Mouse (Mus musculus): Measurements from ENCODE around the gene Wdr43. TPM values are rescaled to one million over a fixed set of nuclear protein-coding genes. Genes with fewer than 3 reads are reported as not detected.
A peak's percentile ranks its signal among the peaks of the same experiment; 100 is the strongest.

Gene Wdr43
- polyA plus RNA-seq, 1 experiment from 2014 or later, result 80.0 TPM

DNA sequence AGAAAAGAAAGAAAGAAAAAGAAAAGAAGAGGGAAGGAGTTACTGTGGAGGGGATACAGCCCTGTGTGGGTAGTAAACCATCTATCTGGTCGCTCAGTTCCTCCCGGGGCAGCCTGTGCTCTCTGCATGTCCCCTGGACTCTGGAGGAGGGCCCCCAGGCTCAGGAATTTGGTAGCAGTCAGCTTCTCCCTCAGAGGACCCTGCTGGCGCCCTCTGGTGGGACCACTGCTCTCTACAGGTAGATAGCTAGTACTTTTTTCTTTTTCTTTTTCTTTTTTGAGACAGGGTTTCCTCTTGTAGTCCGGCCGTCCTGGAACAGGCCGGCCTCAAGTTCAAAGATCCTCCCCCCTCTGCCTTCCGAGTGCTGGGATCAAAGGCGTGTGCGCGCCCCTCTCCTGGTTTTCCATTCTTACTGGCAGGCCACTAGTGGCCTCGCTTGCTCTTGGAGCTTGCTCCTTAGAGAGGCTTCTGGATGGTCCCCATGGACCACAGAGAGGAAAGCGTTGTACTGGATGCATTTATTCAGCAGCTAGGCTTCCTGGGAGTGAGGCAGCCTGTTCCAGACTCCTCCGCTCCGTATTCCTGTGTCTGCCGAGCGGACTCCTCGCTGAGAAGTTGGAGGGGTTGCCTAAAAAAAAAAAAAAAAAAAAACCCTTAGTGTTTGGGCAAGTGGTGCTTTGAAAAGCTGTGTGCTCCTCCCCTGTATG is 56.3 kb downstream of the Wdr43 start:
- H3K4me1 ChIP-seq (ENCODE audit: control insufficient read depth, insufficient read depth, low read length), result no peaks in the 10 kb centered on the region
- ATAC-seq (ENCODE audit: low read depth) (no peak), DNase-seq (ENCODE audit: low spot score) (no peak)
- 50% methylated on average over 17 of the region's 17 CpGs for WGBS
- H3K36me3 ChIP-seq (ENCODE audit: control insufficient read depth, insufficient read depth, low read length), result no peaks in the 10 kb centered on the region
- H3K27me3 ChIP-seq (replicated peaks; ENCODE audit: control insufficient read depth, insufficient read depth, low read length), result no peaks in the 10 kb centered on the region
- no peak overlapping the region for H3K27ac ChIP-seq (replicated peaks; ENCODE audit: low read depth, low read length)
- H3K9me3 ChIP-seq (ENCODE audit: control insufficient read depth, low read length), result no peaks in the 10 kb centered on the region
- no peak overlapping the region for H3K4me3 ChIP-seq (ENCODE audit: low read depth, low read length)
- H3K4me2 ChIP-seq (ENCODE audit: low read depth, low read length), result no peak overlapping the region
- no peak overlapping the region for H3K9ac ChIP-seq (ENCODE audit: low read depth, low read length)

DNA sequence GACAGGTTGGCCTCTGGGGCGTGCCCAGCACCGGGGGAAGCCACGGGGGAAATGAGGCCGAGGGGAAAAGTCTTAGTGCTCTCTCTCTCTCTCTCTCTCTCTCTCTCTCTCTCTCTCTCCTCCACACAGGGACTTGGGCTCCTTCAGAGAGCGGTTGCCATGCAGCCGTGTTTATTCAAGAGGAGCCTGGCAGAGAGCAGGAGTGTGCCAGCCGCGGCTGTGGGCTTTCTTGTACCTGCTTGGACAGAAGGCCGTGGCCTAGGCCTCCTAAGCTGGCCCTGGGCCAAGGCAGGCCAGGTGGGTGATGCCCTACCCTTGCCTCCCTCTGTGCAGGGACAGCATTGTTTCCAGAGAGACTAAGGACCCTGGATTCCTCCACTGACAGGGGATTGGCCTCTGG is 57.4 kb downstream of the Wdr43 start, which contains the start of gene Togaram2:
Gene Togaram2, plus strand, starts transcription at position 170 of the 400 bp plus-strand sequence.
- H3K36me3 ChIP-seq (ENCODE audit: control insufficient read depth, insufficient read depth, low read length), result no peaks in the 10 kb centered on the region
- H3K9me3 ChIP-seq (ENCODE audit: control insufficient read depth, low read length), result no peaks in the 10 kb centered on the region
- no peak within 1 kb of the TSS for H3K9ac ChIP-seq (ENCODE audit: low read depth, low read length)
- no peaks in the 10 kb centered on the region for H3K4me1 ChIP-seq (ENCODE audit: control insufficient read depth, insufficient read depth, low read length)
- H3K27ac ChIP-seq (replicated peaks; ENCODE audit: low read depth, low read length), result no peak within 1 kb of the TSS
- ATAC-seq (ENCODE audit: low read depth) (peak; percentile 27; the same call in 1 of the 2 replicates), DNase-seq (ENCODE audit: low spot score) (no peak)
- no peak within 1 kb of the TSS for H3K4me2 ChIP-seq (ENCODE audit: low read depth, low read length)
- H3K4me3 ChIP-seq (ENCODE audit: low read depth, low read length), result no peak within 1 kb of the TSS
- no peaks in the 10 kb centered on the region for H3K27me3 ChIP-seq (replicated peaks; ENCODE audit: control insufficient read depth, insufficient read depth, low read length)
- 59% methylated on average over 9 of the region's 9 CpGs for WGBS

DNA sequence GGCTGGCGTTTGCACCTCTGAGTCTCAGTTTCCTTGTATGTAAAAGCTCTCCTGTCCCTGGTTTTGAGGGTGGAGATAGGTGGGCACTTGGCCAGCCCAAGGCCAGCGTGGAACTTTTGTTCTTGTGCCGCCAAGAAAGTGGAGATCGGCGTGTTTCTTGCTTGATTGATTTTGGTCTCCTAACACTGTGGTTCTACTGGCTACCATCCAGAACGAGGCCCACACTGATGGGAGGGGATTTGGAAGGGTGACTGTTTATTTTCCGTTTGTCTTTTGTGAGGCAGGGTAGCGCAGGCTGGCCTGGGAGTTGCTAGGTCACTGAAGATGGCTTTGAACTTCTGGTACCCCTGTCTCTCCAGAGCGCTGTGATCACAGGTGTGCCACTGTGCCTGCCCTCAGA is 58.2 kb downstream of the Wdr43 start:
- ATAC-seq (ENCODE audit: low read depth), result no peak; the same call in 1 of the 2 replicates
- Histone ChIP-seq H3K27ac (replicated peaks; ENCODE audit: low read depth, low read length) (no peak overlapping the region), H3K9ac (ENCODE audit: low read depth, low read length) (no peak overlapping the region)

DNA sequence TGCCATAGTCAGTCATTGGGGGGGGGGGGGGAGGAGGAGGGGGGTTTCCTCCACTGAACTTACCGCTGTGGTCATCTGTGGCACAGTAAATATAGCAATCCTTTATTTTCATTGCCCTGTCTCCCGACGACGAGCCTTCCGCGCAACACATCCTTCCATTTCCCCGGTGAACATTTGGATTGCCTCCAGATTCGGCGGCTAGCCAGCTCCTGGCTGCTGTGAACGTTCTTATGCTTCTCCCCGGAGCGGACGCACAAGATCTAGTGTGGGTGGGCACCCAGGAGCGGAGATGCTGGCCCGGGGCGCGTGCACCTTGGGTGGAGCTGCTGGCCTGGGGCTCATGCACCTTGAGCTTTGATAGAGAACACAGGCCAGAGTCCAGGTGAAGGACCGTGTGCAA is 59.2 kb downstream of the Wdr43 start:
- Histone ChIP-seq H3K4me2 (ENCODE audit: low read depth, low read length) (no peak overlapping the region), H3K9ac (ENCODE audit: low read depth, low read length) (no peak overlapping the region), H3K4me3 (ENCODE audit: low read depth, low read length) (no peak overlapping the region), H3K27me3 (replicated peaks; ENCODE audit: control insufficient read depth, insufficient read depth, low read length) (no peaks in the 10 kb centered on the region), H3K9me3 (ENCODE audit: control insufficient read depth, low read length) (no peaks in the 10 kb centered on the region), H3K36me3 (ENCODE audit: control insufficient read depth, insufficient read depth, low read length) (no peaks in the 10 kb centered on the region), H3K4me1 (ENCODE audit: control insufficient read depth, insufficient read depth, low read length) (no peaks in the 10 kb centered on the region), H3K27ac (replicated peaks; ENCODE audit: low read depth, low read length) (no peak overlapping the region)
- DNase-seq (ENCODE audit: low spot score), result no peak
- ATAC-seq (ENCODE audit: low read depth), result no peak
- WGBS, result 83% methylated on average over 18 of the region's 18 CpGs

More for the DNA sequence above, 58.2 kb downstream of the Wdr43 start:
- no peaks in the 10 kb centered on the region for H3K36me3 ChIP-seq (ENCODE audit: control insufficient read depth, insufficient read depth, low read length)
- H3K27me3 ChIP-seq (replicated peaks; ENCODE audit: control insufficient read depth, insufficient read depth, low read length), result no peaks in the 10 kb centered on the region
- no peak overlapping the region for H3K4me3 ChIP-seq (ENCODE audit: low read depth, low read length)
- WGBS, result 60% methylated on average over 9 of the region's 9 CpGs
- H3K9me3 ChIP-seq (ENCODE audit: control insufficient read depth, low read length), result no peaks in the 10 kb centered on the region
- no peak overlapping the region for H3K4me2 ChIP-seq (ENCODE audit: low read depth, low read length)
- peak; percentile 44 for DNase-seq (ENCODE audit: low spot score)
- no peaks in the 10 kb centered on the region for H3K4me1 ChIP-seq (ENCODE audit: control insufficient read depth, insufficient read depth, low read length)

DNA sequence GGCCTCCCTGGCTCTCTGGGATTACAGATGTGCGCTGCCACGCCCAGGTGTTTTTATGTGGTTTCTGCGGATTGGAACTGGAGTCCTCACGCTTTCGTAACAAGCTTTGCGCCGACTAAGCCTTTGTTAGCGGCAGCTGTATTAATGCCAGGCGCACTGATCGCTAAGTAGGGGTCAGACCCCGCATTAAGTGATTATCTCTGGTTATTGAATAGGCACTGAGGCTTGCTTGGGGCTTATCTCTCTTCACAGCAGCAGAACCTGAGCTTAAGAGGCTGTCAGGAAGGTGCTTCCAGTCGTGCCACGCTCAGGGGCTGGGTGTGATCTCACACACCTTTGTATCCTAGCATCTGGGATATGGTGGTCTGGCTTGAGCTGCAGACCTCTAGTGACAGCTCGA is 66.0 kb downstream of the Wdr43 start:
- DNase-seq (ENCODE audit: low spot score), result peak; percentile 34
- H3K4me1 ChIP-seq (ENCODE audit: control insufficient read depth, insufficient read depth, low read length), result no peaks in the 10 kb centered on the region
- H3K4me3 ChIP-seq (ENCODE audit: low read depth, low read length), result no peak overlapping the region
- no peaks in the 10 kb centered on the region for H3K9me3 ChIP-seq (ENCODE audit: control insufficient read depth, low read length)
- ATAC-seq (ENCODE audit: low read depth), result no peak
- H3K27ac ChIP-seq (replicated peaks; ENCODE audit: low read depth, low read length), result no peak overlapping the region
- no peak overlapping the region for H3K4me2 ChIP-seq (ENCODE audit: low read depth, low read length)
- WGBS, result 77% methylated on average over 14 of the region's 14 CpGs
- no peak overlapping the region for H3K9ac ChIP-seq (ENCODE audit: low read depth, low read length)
- H3K36me3 ChIP-seq (ENCODE audit: control insufficient read depth, insufficient read depth, low read length), result no peaks in the 10 kb centered on the region
- H3K27me3 ChIP-seq (replicated peaks; ENCODE audit: control insufficient read depth, insufficient read depth, low read length), result no peaks in the 10 kb centered on the region

DNA sequence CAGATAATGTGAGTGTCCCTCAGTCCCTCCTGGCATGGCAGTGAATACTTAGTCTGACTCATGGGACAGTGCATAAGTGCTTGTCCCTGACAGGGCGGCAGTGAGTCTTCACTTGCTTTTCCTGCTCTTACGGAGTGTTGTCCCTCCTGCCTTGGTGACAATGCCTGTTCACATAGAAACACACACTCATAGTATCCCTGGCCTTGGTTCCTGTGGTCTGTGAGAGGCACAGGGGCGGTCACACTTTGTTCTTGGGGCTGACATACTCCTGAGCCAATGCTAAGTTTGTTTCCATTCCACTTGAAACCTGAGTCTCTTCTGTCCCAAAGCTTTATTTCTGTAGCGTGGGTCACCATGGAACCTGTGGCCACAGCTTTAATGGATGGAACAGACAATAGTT is 66.7 kb downstream of the Wdr43 start:
- 85% methylated on average over 4 of the region's 4 CpGs for WGBS
- DNase-seq (ENCODE audit: low spot score) (no peak), ATAC-seq (ENCODE audit: low read depth) (no peak)
- no peak overlapping the region for H3K4me3 ChIP-seq (ENCODE audit: low read depth, low read length)
- H3K36me3 ChIP-seq (ENCODE audit: control insufficient read depth, insufficient read depth, low read length), result no peaks in the 10 kb centered on the region
- H3K9ac ChIP-seq (ENCODE audit: low read depth, low read length), result no peak overlapping the region
- H3K27ac ChIP-seq (replicated peaks; ENCODE audit: low read depth, low read length), result no peak overlapping the region
- H3K4me2 ChIP-seq (ENCODE audit: low read depth, low read length), result no peak overlapping the region
- no peaks in the 10 kb centered on the region for H3K27me3 ChIP-seq (replicated peaks; ENCODE audit: control insufficient read depth, insufficient read depth, low read length)
- H3K4me1 ChIP-seq (ENCODE audit: control insufficient read depth, insufficient read depth, low read length), result no peaks in the 10 kb centered on the region
- no peaks in the 10 kb centered on the region for H3K9me3 ChIP-seq (ENCODE audit: control insufficient read depth, low read length)

DNA sequence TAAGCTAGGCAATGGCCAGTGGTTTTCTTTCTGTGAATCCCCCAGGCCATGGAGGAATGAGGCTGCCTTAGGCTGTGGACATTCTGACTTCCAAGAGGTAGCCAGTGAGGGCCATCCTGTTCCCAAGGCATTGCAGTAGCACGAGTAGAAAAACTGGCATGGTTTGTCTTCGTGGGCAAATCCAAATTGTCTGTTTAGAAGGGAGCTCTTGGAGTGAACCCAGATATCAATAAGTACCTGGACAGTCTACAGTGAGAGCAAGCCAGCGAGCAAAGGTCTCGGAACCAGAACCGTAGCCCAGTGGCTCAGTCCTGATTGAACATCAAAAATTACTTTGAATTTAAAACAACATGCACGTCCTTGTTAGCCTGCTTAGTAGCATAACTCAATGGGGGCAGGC is 67.6 kb downstream of the Wdr43 start:
- Histone ChIP-seq H3K9ac (ENCODE audit: low read depth, low read length) (no peak overlapping the region), H3K4me3 (ENCODE audit: low read depth, low read length) (no peak overlapping the region), H3K4me2 (ENCODE audit: low read depth, low read length) (no peak overlapping the region), H3K9me3 (ENCODE audit: control insufficient read depth, low read length) (no peaks in the 10 kb centered on the region), H3K27ac (replicated peaks; ENCODE audit: low read depth, low read length) (no peak overlapping the region), H3K36me3 (ENCODE audit: control insufficient read depth, insufficient read depth, low read length) (no peaks in the 10 kb centered on the region), H3K27me3 (replicated peaks; ENCODE audit: control insufficient read depth, insufficient read depth, low read length) (no peaks in the 10 kb centered on the region), H3K4me1 (ENCODE audit: control insufficient read depth, insufficient read depth, low read length) (no peaks in the 10 kb centered on the region)
- 85% methylated on average over 6 of the region's 6 CpGs for WGBS
- DNase-seq (ENCODE audit: low spot score) (no peak), ATAC-seq (ENCODE audit: low read depth) (no peak)

DNA sequence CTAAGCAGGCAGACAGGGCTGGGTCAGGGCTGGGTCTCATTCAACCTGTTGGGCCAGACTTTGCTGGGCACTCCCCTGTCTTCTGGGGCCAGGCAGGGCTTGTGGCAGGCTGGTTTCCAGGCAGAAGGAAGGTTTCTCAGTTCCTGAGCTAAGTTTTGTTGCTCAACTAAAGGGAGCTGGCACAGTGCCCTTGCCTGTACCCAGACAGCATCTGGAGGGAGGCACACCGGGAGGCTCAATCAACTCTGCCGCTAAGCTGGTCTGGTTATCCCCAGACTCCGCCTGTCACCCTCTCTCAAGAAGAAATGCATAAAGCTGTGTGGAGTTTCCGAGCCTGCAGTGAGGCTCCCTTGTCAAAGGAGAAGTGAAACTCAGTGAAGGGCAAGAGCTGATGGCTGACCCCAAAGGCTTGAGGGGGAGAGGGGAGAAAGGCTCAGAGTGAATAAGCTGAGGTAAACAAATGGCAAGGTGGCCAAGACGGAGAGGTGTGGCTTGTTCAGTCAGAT is 68.5 kb downstream of the Wdr43 start:
- no peaks in the 10 kb centered on the region for H3K9me3 ChIP-seq (ENCODE audit: control insufficient read depth, low read length)
- WGBS, result 39% methylated on average over 5 of the region's 5 CpGs
- H3K4me2 ChIP-seq (ENCODE audit: low read depth, low read length), result no peak overlapping the region
- DNase-seq (ENCODE audit: low spot score), result peak; percentile 85
- no peak overlapping the region for H3K4me3 ChIP-seq (ENCODE audit: low read depth, low read length)
- no peaks in the 10 kb centered on the region for H3K36me3 ChIP-seq (ENCODE audit: control insufficient read depth, insufficient read depth, low read length)
- H3K27me3 ChIP-seq (replicated peaks; ENCODE audit: control insufficient read depth, insufficient read depth, low read length), result no peaks in the 10 kb centered on the region
- no peak overlapping the region for H3K27ac ChIP-seq (replicated peaks; ENCODE audit: low read depth, low read length)
- ATAC-seq (ENCODE audit: low read depth), result peak; percentile 80
- H3K9ac ChIP-seq (ENCODE audit: low read depth, low read length), result no peak overlapping the region
- no peaks in the 10 kb centered on the region for H3K4me1 ChIP-seq (ENCODE audit: control insufficient read depth, insufficient read depth, low read length)

DNA sequence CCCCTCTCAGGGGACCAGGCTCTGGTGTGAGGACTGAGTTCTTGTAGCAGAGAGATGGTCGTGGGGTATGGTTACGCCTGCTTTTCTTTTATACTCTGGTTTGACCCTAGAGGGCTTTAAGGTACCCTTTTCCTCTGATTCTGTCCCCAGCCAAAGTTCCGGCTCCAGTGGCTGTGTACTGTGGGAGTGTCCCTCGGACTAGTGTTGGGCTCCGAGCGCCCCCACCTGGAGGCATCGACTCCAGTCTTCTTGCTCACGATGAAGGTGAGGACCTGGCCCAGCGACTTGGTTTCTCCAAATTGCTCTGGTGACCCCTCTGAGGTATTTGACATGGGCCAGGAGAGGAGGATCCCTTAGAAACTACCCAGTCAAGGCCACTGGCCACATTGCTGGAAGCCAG is 71.7 kb downstream of the Wdr43 start:
- H3K27ac ChIP-seq (replicated peaks; ENCODE audit: low read depth, low read length), result no peak overlapping the region
- H3K36me3 ChIP-seq (ENCODE audit: control insufficient read depth, insufficient read depth, low read length), result no peaks in the 10 kb centered on the region
- no peaks in the 10 kb centered on the region for H3K9me3 ChIP-seq (ENCODE audit: control insufficient read depth, low read length)
- 64% methylated on average over 9 of the region's 9 CpGs for WGBS
- no peak for ATAC-seq (ENCODE audit: low read depth)
- no peak overlapping the region for H3K4me3 ChIP-seq (ENCODE audit: low read depth, low read length)
- H3K9ac ChIP-seq (ENCODE audit: low read depth, low read length), result no peak overlapping the region
- DNase-seq (ENCODE audit: low spot score), result no peak
- H3K4me1 ChIP-seq (ENCODE audit: control insufficient read depth, insufficient read depth, low read length), result no peaks in the 10 kb centered on the region
- H3K4me2 ChIP-seq (ENCODE audit: low read depth, low read length), result no peak overlapping the region
- no peaks in the 10 kb centered on the region for H3K27me3 ChIP-seq (replicated peaks; ENCODE audit: control insufficient read depth, insufficient read depth, low read length)
